Comparison of ENCODE assay signal across 13 mouse cellular contexts in genomic region chr11:56025746-56026570, GRCm38 (mm10). TPM values are rescaled to one million over a fixed set of nuclear protein-coding genes. Genes with fewer than 3 reads are reported as not detected.
DNase-seq lines count a peak whose midpoint lies in the region; ATAC-seq lines count a peak whose summit lies in the region.
"Had no signal": no experiment of that assay in that cellular context is flagged by ENCODE, and none has a peak within 500 bp of the region (broad histone marks: within the 10 kb centered on the region; RNA-seq: fewer than 3 reads in every experiment).

No protein-coding gene starts in this region.

- H3K36me3 ChIP-seq in heart, embryonic 12.5 days = no peaks in the 10 kb centered on the region
- H3K36me3 ChIP-seq: neural tube, embryonic 15.5 days; stomach, embryonic 15.5 days had no signal

- no peak overlapping the region for H3K27ac ChIP-seq in heart, embryonic 12.5 days (ENCODE audit: poor library complexity, severe bottlenecking)
- H3K27ac ChIP-seq: macrophage; neural tube, embryonic 15.5 days; stomach, embryonic 15.5 days had no signal

- H3K9me3 ChIP-seq in heart, embryonic 12.5 days (replicated peaks) = no peaks in the 10 kb centered on the region
- H3K9me3 ChIP-seq: neural tube, embryonic 15.5 days; stomach, embryonic 15.5 days had no signal

- 75% methylated on average over 10 of the region's 10 CpGs for WGBS in heart, embryonic 12.5 days

- H3K4me2 ChIP-seq in heart, embryonic 12.5 days = no peak overlapping the region
- H3K4me2 ChIP-seq: neural tube, embryonic 15.5 days; stomach, embryonic 15.5 days had no signal

- intact Hi-C loops in left cerebral cortex, postnatal 4 days (cut with DNase I) = no loop called here

- H3K9ac ChIP-seq in heart, embryonic 12.5 days = no peak overlapping the region
- H3K9ac ChIP-seq: neural tube, embryonic 15.5 days; stomach, embryonic 15.5 days had no signal

- H3K27me3 ChIP-seq in heart, embryonic 12.5 days (replicated peaks) = no peaks in the 10 kb centered on the region
- H3K27me3 ChIP-seq: neural tube, embryonic 15.5 days; stomach, embryonic 15.5 days had no signal

- no peak for ATAC-seq in heart, embryonic 12.5 days (ENCODE audit: insufficient number of reproducible peaks, low FRiP score)
- ATAC-seq: intestine, postnatal 0 days had no signal

- no peak overlapping the region for H3K4me3 ChIP-seq in heart, embryonic 12.5 days
- H3K4me3 ChIP-seq: neural tube, embryonic 15.5 days; stomach, embryonic 15.5 days had no signal

- H3K4me1 ChIP-seq in heart, embryonic 12.5 days (replicated peaks) = no peaks in the 10 kb centered on the region
- H3K4me1 ChIP-seq: neural tube, embryonic 15.5 days; stomach, embryonic 15.5 days had no signal

- peak; percentile 94 for DNase-seq in heart, adult 11 months
- DNase-seq in Muller cell, postnatal 12 days (ENCODE audit: inconsistent ontology term) = peak; percentile 57
- peak; percentile 70 to 75 for DNase-seq in cerebellum, postnatal 10 days
- DNase-seq in left cerebral cortex, postnatal 4 days = peak; percentile 75
- no peak for DNase-seq in embryo, embryonic 10 days (ENCODE audit: low spot score)
- no peak for DNase-seq in urinary bladder, adult 18-20 months (ENCODE audit: low spot score in 2 of 2)
- DNase-seq in thymus, adult 18-20 months = no peak

RNA-seq across cellular contexts. Expression of gene Nmur2, which starts 14.9 kb away (rescaled TPM):
- 0.05 TPM in 1 of 2 replicates, not detected in the other for polyA plus RNA-seq in heart, embryonic 12.5 days (2016; fragmentation: Nextera tagmentation; extraction: Ambion mirVana)
- total RNA-seq in left cerebral cortex, postnatal 4 days (2021) = not detected
- total RNA-seq: common myeloid progenitor, adult 5-6 weeks had no signal
- polyA plus RNA-seq: macrophage had no signal

Comparison
In these comparisons a context has a peak if more than half of its experiments do, and no peak if none do; other contexts are left out.
1. DNase-seq: peak in heart, adult 11 months (single experiment), Muller cell, postnatal 12 days (single experiment), cerebellum, postnatal 10 days (2 of 2) and left cerebral cortex, postnatal 4 days (single experiment); none in embryo, embryonic 10 days (single experiment), urinary bladder, adult 18-20 months (0 of 2) and thymus, adult 18-20 months (0 of 2).